Mouse (Mus musculus) right cerebral cortex, postnatal 10 days (tissue): ENCODE data around the gene Plp2.

Experiments used
- DNase-seq, 2 experiments: peaks; one replicate each; pipeline ENCODE4 v3.0.0; 2021; ENCODE audit warnings: low spot score in 2 of 2

Gene Plp2

GRCm38 (mm10) chrX:7662936-7663335, 8.3 kb downstream of the Plp2 start:
- no peak for DNase-seq

- DNase-seq: no peak
Measured at GRCm38 (mm10) chrX:7661086-7661485, 10.1 kb downstream of the Plp2 start.

GRCm38 (mm10) chrX:7658785-7659589, 12.2 kb downstream of the Plp2 start:
- DNase-seq: peak in 1 of 2 experiments; percentile 7

- DNase-seq: peak in 1 of 2 experiments; percentile 19
Measured at GRCm38 (mm10) chrX:7658031-7658784, 13.0 kb downstream of the Plp2 start.

- DNase-seq: no peak
Measured at GRCm38 (mm10) chrX:7657221-7657639, 14.0 kb downstream of the Plp2 start, which contains the start of gene Prickle3. Gene Prickle3, plus strand, starts transcription at chrX:7657260.

- DNase-seq: peak; percentile 79 to 83
Measured at GRCm38 (mm10) chrX:7648671-7649304, 22.4 kb downstream of the Plp2 start.

- peak; percentile 82 for DNase-seq
Measured at GRCm38 (mm10) chrX:7645349-7645748, 25.8 kb downstream of the Plp2 start.

- no peak for DNase-seq
Measured at GRCm38 (mm10) chrX:7640785-7641184, 30.4 kb downstream of the Plp2 start.

GRCm38 (mm10) chrX:7639536-7640325, 31.5 kb downstream of the Plp2 start:
- peak in 1 of 2 experiments; percentile 49 for DNase-seq

GRCm38 (mm10) chrX:7638401-7639091, 32.6 kb downstream of the Plp2 start, which contains the start of gene Syp:
Gene Syp, plus strand, starts transcription at chrX:7638471.
- peak; percentile 91 for DNase-seq

GRCm38 (mm10) chrX:7635101-7635500, 36.1 kb downstream of the Plp2 start:
- DNase-seq: peak; percentile 45 to 72

- DNase-seq: no peak
Measured at GRCm38 (mm10) chrX:7632560-7632959, 38.6 kb downstream of the Plp2 start.
